Mouse (Mus musculus) liver, embryonic 14.5 days (tissue): ENCODE measurements around the gene Pank1.

Experiments used
- CTCF ChIP-seq: IDR thresholded peaks from 2 replicates; pipeline ENCODE4 v1.5.1; 2016; ENCODE audit warnings: antibody characterized with exemption, low read depth, control low read depth
- EP300 ChIP-seq: IDR thresholded peaks from 2 replicates; pipeline ENCODE4 v1.6.1; 2016; ENCODE audit warnings: antibody characterized with exemption, low read depth

DNA sequence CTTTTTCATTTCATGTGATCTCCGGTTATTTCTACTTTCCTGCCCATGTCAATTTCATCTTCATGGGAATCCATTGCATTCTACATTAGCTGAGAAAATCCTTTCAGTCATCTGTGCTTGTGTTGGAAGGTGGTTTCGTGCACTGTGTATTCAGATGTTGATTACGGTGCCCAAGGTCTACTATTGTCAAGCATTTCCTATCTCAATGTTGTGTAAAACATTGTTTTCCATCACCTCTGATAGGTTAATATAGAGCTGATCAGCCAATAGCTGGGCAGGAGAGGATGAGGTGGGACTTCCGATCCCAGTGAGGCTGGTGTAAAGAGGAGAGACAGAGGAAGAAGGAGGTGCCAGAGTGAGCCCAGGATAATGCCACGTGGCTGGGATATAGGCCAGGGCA lies 24.8 kb upstream of the Pank1 start:
- TF ChIP-seq EP300 (no peak), CTCF (no peak)
